Mouse (Mus musculus) frontal cortex, postnatal 36 days (tissue): ENCODE data around the gene Krt36.

Source experiments
- DNase-seq, 2 experiments: peaks; one replicate each; pipeline ENCODE4 v3.0.0; 2022; ENCODE audit warnings: low spot score in 2 of 2

The Krt36 gene

GRCm38 (mm10) chr11:100088378-100089025 lies 16.9 kb downstream of the Krt36 start:
- peak; percentile 11 to 12 for DNase-seq

GRCm38 (mm10) chr11:100087861-100088260 lies 17.6 kb downstream of the Krt36 start, which contains the start of gene Krt32:
Gene Krt32, minus strand, starts transcription at chr11:100088226.
- no peak for DNase-seq

GRCm38 (mm10) chr11:100073873-100074272 lies 31.6 kb downstream of the Krt36 start:
- no peak for DNase-seq

GRCm38 (mm10) chr11:100067293-100068036 lies 38.0 kb downstream of the Krt36 start:
- DNase-seq: no peak

- DNase-seq: no peak
These were observed 39.0 kb downstream of the Krt36 start for GRCm38 (mm10) chr11:100066236-100067010.

GRCm38 (mm10) chr11:100058875-100059274 lies 46.6 kb downstream of the Krt36 start:
- DNase-seq: no peak

DNA sequence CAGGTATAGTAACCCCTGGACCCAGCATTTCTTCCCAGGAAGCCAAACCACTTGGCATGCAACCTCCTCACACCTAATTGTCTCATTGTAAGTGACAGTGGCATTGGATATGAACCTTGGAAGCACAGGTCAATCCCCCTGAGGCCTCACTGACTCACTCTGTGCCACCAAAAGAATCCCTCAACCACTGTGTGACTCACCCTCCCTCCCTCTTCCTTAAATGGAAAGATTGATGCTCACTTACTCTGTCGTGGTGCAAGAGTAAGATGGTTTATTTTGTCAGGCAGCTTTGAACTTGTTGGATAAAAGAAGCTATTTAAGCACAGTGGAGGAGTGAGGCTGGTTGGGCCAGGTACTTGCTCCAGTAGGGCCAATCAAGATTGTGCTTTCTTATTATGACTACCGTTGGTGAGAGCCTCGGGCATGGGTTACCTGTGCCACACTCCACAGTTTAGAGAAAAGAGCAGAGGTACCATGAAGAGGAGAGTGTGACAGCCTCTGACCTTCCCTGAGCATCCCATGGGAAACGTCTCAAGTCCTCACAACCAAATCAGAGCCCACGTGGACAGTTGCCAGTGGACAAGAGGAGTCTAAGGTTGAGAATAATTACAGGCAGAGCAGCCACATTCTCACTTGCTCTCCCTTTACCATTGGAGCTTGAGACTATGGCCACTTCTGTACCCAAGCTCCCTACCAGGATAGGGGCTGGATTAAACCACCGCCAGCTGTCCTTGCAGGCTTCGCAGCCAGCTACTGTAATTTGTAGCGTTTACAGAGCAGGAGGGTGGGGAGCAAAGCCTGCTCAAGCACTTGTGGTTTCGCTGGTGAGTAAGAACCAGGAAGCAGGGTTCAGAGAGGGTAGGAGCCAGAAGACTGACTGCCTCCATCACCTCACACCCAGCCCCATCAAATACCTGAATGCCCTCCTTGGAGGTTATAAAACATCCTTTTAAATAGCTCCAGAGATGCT lies 49.5 kb downstream of the Krt36 start:
- no peak for DNase-seq
